Mouse (Mus musculus) lung, embryonic 15.5 days (tissue): ENCODE measurements around the gene Itga10. TPM values are rescaled to one million over a fixed set of nuclear protein-coding genes. Genes with fewer than 3 reads are reported as not detected.

Source experiments
- ATAC-seq: fragments of 200-750 bp; cut with Nextera tagmentation; 2 replicates; pipeline ENCODE4 v1.8.0; 2017; ENCODE audit warnings: moderate number of reproducible peaks, borderline replicate concordance; ENCODE audit not compliant: low FRiP score, low TSS enrichment; ENCODE audit errors: extremely low read depth
- H3K27ac ChIP-seq: fragments of 300-500 bp; sonication (generic); 2 replicates; pipeline ENCODE4 v1.5.1; 2015; ENCODE audit warnings: moderate library complexity, mild to moderate bottlenecking, inconsistent platforms
- H3K27me3 ChIP-seq: fragments of 300-500 bp; sonication (generic); 2 replicates; pipeline ENCODE4 v1.6.1; 2015; ENCODE audit warnings: inconsistent platforms
- H3K36me3 ChIP-seq: fragments of 300-500 bp; sonication (generic); 2 replicates; pipeline ENCODE4 v1.6.1; 2015; ENCODE audit warnings: inconsistent platforms
- H3K4me1 ChIP-seq: fragments of 300-500 bp; sonication (generic); 2 replicates; pipeline ENCODE4 v1.6.1; 2015; ENCODE audit warnings: inconsistent platforms
- H3K4me2 ChIP-seq: fragments of 300-500 bp; sonication (generic); 2 replicates; pipeline ENCODE4 v1.6.1; 2015; ENCODE audit warnings: inconsistent platforms, mild to moderate bottlenecking, moderate library complexity
- H3K4me3 ChIP-seq: fragments of 300-500 bp; sonication (generic); 2 replicates; pipeline ENCODE4 v1.5.1; 2015; ENCODE audit warnings: mild to moderate bottlenecking, inconsistent platforms
- H3K9ac ChIP-seq: fragments of 300-500 bp; sonication (generic); 2 replicates; pipeline ENCODE4 v1.6.1; 2015; ENCODE audit warnings: inconsistent platforms
- H3K9me3 ChIP-seq: fragments of 300-500 bp; sonication (generic); 2 replicates; pipeline ENCODE4 v1.6.1; 2016; ENCODE audit warnings: inconsistent platforms
- WGBS: fragments of 180-500 bp; shearing (Covaris S2); methylation state at CpG from one replicate; pipeline ENCODE4 v1.1.7; 2015; 5-methylcytosine and 5-hydroxymethylcytosine counted together
- polyA plus RNA-seq: library from polyadenylated mRNA; unstranded; fragments of >200 nt; fragmentation: Nextera tagmentation; extraction: Ambion mirVana; gene quantifications from 2 replicates; pipeline ENCODE4 v1.2.1, GENCODE M21; 2015

Gene Itga10
- polyA plus RNA-seq, 1 experiment from 2014 or later, result 1.00 TPM

DNA sequence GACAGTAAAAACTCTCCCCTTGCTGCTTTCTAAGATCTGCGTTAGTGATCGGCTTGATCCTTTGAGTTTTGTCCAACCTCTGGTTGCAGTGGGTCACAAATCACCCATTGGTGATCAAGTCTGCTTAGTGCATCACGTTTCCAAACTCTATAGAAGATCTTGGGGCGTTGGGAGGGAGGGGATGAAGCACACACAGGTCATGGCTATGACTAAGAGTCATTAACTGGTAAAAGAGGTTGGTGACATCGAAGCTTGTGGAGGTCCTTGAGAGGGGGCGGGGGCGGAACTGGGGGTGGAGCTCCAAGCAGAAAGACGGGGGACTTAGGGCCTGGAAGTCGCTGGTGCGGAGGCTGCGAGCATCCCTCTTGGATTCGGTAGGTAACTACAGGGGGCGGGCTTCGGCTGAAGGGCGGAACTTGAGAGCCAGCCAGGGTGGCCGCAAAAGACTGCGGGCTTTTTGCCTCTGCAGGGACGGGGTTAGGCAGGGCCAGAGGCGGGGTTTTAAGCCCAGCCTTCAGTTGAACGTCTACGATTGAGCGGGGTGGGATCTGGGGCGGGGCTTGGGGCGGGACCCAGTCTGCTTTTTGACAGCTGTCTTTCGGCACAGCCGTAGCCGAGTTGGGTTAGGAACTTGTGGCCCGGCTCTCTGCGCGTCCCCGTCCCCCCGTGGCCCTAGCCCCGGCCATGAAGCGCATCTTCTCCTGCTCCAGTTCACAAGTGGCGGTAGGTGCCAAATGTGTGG is 24.5 kb downstream of the Itga10 start, which contains the start of gene Ankrd35:
TSS of gene Ankrd35 (plus strand) at position 405 of the 742 bp plus-strand sequence.
- 4% methylated on average over 35 of the region's 35 CpGs for WGBS
- peak; percentile 97 for ATAC-seq
- no peak within 1 kb of the TSS for H3K27ac ChIP-seq
- peak within 1 kb of the TSS; percentile 16; the same call in 1 of the 2 replicates for H3K9ac ChIP-seq
- no peaks in the 10 kb centered on the region for H3K9me3 ChIP-seq
- peak within 1 kb of the TSS; percentile 89 for H3K4me2 ChIP-seq
- H3K4me1 ChIP-seq, result peaks cover 7% of the 10 kb centered on the region; the same call in 1 of the 2 replicates
- peak within 1 kb of the TSS; percentile 43 for H3K4me3 ChIP-seq
- H3K27me3 ChIP-seq, result no peaks in the 10 kb centered on the region
- no peaks in the 10 kb centered on the region for H3K36me3 ChIP-seq

DNA sequence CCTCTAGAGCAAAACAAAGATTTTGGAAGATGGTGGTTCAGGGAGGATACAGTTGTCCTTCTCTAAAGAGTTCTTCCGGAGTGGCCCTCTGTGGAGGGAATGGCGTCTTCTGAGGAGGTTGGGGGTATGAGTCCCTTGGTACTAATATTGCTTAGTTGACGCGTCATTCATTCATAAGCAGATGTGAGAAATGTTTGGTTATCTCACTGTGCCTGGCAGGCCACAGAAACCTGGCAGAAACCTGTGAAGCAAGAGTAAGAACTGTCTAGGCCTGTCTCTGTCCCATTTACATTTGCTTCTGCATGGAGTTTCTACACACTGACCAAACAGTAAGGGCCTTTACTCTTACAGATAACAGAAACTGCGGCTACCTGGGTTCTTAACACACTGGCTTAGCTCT is 26.1 kb downstream of the Itga10 start:
- no peak overlapping the region for H3K4me3 ChIP-seq
- WGBS, result 93% methylated on average over 5 of the region's 5 CpGs
- no peak overlapping the region for H3K4me2 ChIP-seq
- H3K9ac ChIP-seq, result no peak overlapping the region
- no peaks in the 10 kb centered on the region for H3K27me3 ChIP-seq
- H3K36me3 ChIP-seq, result no peaks in the 10 kb centered on the region
- no peak for ATAC-seq
- no peak overlapping the region for H3K27ac ChIP-seq
- peaks cover 7% of the 10 kb centered on the region; the same call in 1 of the 2 replicates for H3K4me1 ChIP-seq
- no peaks in the 10 kb centered on the region for H3K9me3 ChIP-seq

DNA sequence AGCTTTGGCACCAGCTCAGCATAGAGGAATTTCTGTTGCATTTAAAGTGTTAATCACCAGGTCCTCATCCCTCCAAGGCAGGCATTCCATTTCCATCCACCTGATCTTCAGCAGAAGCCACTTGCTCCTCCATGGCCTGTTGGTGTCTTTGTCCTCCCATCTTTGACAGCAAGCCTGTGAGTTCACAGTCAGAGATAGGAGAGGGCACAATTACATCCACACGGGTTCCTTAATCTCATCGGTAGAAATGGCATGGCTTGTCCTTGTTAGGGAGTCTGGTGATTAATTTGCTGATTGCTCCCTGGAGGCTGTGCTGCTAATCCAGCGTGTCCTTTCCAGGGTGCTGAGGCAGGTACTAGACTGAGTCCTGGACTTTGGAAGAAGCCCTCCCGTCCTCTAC is 28.1 kb downstream of the Itga10 start:
- no peak for ATAC-seq
- Histone ChIP-seq H3K4me1 (peaks cover 7% of the 10 kb centered on the region; the same call in 1 of the 2 replicates), H3K36me3 (no peaks in the 10 kb centered on the region), H3K27me3 (no peaks in the 10 kb centered on the region), H3K27ac (no peak overlapping the region), H3K4me3 (no peak overlapping the region), H3K4me2 (no peak overlapping the region), H3K9ac (no peak overlapping the region), H3K9me3 (no peaks in the 10 kb centered on the region)
- WGBS, result 65% methylated on average over 4 of the region's 4 CpGs

DNA sequence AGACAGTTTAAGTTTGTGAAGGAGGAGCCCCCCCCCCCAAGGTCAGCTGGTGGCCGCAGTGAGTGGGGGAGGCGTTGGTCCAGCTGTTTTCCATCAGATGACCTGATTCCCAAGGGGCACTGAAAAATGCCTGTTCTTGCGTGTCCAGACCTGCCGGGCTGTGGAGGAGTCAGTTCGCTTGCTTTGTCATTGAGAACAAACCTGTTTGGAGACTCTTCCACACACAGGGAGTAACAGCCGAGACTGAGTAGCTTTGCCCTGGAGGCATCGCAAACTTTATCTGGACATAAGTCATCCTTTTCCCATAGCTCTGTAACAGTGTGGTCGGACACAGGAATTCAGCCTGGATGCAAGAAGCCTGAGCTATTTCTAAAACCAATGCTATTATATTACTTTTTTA is 29.1 kb downstream of the Itga10 start:
- Histone ChIP-seq H3K9ac (no peak overlapping the region), H3K4me2 (no peak overlapping the region), H3K27me3 (0 out of 2 replicates have a peak, but pooled peaks cover 2% of the 10 kb centered on the region), H3K4me1 (peaks cover 7% of the 10 kb centered on the region; the same call in 1 of the 2 replicates), H3K36me3 (no peaks in the 10 kb centered on the region), H3K9me3 (no peaks in the 10 kb centered on the region), H3K27ac (no peak overlapping the region), H3K4me3 (no peak overlapping the region)
- 31% methylated on average over 8 of the region's 8 CpGs for WGBS
- ATAC-seq, result no peak

DNA sequence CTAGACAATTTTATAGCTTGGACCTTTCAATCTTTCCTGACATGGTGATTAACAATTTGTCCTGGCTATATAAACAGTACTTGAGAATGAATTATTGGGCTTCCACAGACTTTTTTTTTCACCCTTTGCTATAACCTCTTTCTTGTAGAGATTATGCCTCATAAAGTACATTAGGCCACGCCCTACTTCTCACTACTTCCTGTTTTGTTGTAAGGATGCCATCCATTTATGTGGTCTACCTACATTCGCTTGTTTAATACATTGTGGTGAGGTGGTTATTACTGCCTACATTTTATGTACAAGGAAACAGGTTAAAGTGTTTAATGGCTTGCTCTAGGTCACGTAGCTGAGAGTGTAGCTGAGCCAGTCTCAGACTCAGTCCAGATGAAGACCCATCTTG is 29.8 kb downstream of the Itga10 start:
- 78% methylated on average over 3 of the region's 3 CpGs for WGBS
- Histone ChIP-seq H3K27ac (no peak overlapping the region), H3K4me1 (peaks cover 5% of the 10 kb centered on the region; the same call in 1 of the 2 replicates), H3K9me3 (no peaks in the 10 kb centered on the region), H3K4me2 (no peak overlapping the region), H3K27me3 (peaks cover 10% of the 10 kb centered on the region), H3K36me3 (no peaks in the 10 kb centered on the region), H3K9ac (no peak overlapping the region), H3K4me3 (no peak overlapping the region)
- no peak for ATAC-seq

DNA sequence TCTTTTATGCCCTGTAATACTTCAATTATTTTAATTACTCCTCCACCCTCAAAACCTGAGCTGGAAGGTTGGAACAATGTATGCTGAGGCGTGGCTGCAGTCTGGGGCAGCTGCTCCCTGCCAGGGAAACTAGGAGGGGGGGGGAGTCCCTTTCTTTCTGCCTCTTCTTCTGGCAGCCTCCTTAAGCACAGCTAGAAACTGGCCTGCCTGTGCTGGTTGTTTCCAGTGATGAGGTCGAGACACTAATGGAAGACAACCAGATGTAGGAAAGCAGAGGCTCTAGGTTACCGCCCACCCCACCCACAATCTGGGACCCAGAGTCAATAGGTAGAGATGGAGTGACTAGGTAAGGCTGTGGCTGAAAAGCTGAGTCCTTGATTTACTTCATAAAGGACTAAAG is 30.3 kb downstream of the Itga10 start:
- Histone ChIP-seq H3K27ac (no peak overlapping the region), H3K9me3 (no peaks in the 10 kb centered on the region), H3K4me2 (no peak overlapping the region), H3K36me3 (no peaks in the 10 kb centered on the region), H3K4me1 (0 out of 2 replicates have a peak, but pooled peaks cover under 1% of the 10 kb centered on the region), H3K9ac (no peak overlapping the region), H3K27me3 (peaks cover 15% of the 10 kb centered on the region), H3K4me3 (no peak overlapping the region)
- WGBS, result 57% methylated on average over 3 of the region's 3 CpGs
- no peak for ATAC-seq

DNA sequence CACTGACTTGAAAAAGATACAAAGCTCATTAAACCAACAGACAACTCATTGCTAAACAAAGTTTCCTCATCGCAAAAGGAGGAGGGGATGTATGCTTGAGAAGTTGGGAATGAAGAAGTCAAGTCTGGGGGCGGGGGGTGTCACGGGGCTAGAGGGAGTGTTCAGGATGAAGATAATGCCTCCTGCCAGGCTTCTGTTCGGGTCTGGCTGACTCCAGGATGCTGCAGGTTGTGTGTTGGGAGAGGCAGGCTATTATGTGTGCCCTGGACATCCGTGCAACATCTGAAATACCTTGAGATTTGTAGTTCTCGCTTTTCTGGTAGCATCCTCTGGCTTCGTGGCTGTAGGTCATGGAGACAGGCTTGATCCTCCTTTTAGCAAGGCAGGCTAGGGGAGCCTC is 33.1 kb downstream of the Itga10 start:
- no peak overlapping the region for H3K9ac ChIP-seq
- no peak overlapping the region for H3K4me3 ChIP-seq
- H3K4me2 ChIP-seq, result no peak overlapping the region
- no peaks in the 10 kb centered on the region for H3K36me3 ChIP-seq
- no peaks in the 10 kb centered on the region for H3K9me3 ChIP-seq
- no peak overlapping the region for H3K27ac ChIP-seq
- peaks cover 25% of the 10 kb centered on the region for H3K27me3 ChIP-seq
- 66% methylated on average over 7 of the region's 7 CpGs for WGBS
- H3K4me1 ChIP-seq, result no peaks in the 10 kb centered on the region
- ATAC-seq, result no peak

DNA sequence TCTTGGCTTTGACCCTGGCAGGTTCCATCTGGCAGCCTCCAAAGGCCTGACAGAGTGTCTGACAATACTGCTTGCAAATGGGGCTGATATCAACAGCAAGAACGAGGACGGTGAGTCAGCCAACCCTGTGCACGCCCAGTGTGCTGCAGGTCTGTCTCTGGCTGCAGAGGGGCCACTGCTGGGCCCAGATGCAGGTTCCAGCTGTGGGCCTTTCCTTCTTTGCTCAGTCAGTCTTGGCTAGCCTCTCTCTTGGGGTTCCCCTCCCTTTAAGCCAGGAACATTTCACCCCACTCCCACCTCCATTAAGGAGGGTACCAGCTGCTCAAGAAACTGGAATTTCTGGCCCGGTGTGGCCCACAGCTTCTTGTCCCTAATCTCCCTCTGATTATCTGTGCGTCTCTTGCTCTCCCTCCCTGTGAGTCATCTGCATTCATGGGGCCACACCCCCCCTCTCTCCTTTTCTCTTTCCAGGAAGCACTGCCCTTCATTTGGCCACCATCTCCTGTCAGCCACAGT is 33.8 kb downstream of the Itga10 start:
- H3K4me2 ChIP-seq, result no peak overlapping the region
- no peak overlapping the region for H3K9ac ChIP-seq
- no peaks in the 10 kb centered on the region for H3K4me1 ChIP-seq
- H3K9me3 ChIP-seq, result no peaks in the 10 kb centered on the region
- no peak overlapping the region for H3K4me3 ChIP-seq
- ATAC-seq, result no peak
- WGBS, result 34% methylated on average over 5 of the region's 5 CpGs
- no peaks in the 10 kb centered on the region for H3K36me3 ChIP-seq
- no peak overlapping the region for H3K27ac ChIP-seq
- peaks cover 33% of the 10 kb centered on the region for H3K27me3 ChIP-seq

DNA sequence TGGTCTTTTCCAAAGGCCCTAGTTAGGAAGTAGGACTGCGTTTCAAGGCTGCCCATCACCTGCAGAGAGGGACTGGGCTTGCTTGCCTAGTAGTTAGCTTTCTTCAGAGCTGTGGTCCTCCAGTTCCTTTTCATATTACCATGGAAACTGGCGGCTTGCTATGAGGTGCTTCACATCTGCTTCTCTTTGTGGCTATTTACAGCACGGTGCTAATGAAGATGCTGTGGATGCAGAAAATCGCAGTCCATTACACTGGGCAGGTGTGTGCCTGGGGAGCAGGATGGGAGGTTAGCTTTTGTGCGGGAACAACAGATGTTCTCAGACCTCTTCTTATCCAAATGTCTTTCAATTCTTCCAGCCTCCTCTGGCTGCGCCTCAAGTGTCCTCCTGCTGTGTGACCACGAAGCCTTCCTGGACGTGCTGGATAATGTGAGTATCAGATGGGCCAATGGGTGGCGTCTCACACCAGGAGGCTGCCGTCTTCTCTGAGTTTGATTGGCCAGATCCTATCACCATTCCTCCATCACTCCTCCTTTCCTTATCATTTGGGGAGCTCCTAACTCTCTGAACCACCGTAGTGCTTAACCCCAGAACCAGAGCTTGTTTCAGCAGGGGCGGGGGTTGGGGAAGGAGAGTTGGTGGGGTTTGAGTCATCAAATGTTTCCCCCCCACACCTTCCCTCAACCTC is 35.0 kb downstream of the Itga10 start:
- Histone ChIP-seq H3K9me3 (no peaks in the 10 kb centered on the region), H3K4me1 (no peaks in the 10 kb centered on the region), H3K9ac (no peak overlapping the region), H3K4me3 (no peak overlapping the region), H3K27ac (no peak overlapping the region), H3K27me3 (peaks cover 44% of the 10 kb centered on the region), H3K4me2 (no peak overlapping the region), H3K36me3 (no peaks in the 10 kb centered on the region)
- WGBS, result 28% methylated on average over 12 of the region's 12 CpGs
- no peak for ATAC-seq

DNA sequence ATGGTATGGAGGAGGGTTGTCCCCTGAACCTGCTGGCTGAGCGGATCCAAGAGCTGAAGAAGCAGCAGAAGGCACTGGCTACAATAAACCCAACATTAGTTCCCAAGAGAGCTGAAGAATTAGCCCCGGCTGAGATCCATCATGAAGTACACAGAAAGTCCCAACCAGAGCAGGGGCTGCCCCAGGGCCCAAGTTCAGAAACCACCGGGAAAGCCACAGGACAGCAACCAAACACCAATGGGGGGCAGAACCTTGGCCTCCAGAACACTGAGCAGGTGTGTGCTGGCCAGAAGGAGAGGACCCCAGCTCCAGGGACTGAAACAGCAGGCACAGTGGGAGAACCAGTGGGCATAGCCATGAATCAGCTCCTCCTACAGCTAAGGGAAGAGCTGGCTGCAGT is 38.1 kb downstream of the Itga10 start:
- WGBS, result 90% methylated on average over 3 of the region's 3 CpGs
- Histone ChIP-seq H3K4me3 (no peak overlapping the region), H3K36me3 (no peaks in the 10 kb centered on the region), H3K4me2 (no peak overlapping the region), H3K27ac (no peak overlapping the region), H3K27me3 (peaks cover 55% of the 10 kb centered on the region), H3K9me3 (no peaks in the 10 kb centered on the region), H3K4me1 (no peaks in the 10 kb centered on the region), H3K9ac (no peak overlapping the region)
- no peak for ATAC-seq

DNA sequence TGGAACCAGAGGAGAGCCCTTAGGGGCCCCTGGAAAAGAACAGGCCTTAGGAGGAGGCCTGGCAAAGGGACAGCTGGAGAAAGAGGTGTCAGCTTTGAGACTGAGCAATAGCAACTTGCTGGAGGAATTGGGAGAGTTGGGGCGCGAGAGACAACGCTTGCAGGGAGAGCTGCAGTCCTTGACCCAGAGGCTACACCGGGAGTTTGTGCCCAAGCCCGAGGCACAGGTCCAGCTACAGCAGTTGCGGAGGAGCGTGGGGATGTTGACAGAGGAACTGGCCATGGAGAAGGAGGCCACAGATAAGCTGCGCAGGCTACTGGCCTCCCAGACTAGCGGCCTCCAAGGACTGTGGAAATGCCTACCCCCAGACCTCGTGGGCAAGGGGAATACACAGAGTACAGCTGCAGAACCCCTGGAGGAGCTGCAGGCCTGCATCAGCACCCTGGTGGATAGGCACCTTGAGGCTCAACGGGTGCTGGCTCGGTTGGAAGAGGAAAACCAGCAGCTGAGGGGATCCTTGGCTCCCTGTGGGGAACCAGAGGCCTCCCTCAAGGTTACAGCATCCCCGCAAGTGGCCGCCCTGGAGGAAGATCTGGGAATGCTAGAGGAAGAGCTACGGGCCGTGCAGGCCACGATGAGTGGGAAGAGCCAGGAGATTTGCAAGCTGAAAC is 38.9 kb downstream of the Itga10 start:
- peak overlapping the region; percentile 48 for H3K4me2 ChIP-seq
- WGBS, result 47% methylated on average over 17 of the region's 17 CpGs
- H3K4me1 ChIP-seq, result no peaks in the 10 kb centered on the region
- H3K4me3 ChIP-seq, result peak overlapping the region; percentile 13; the same call in 1 of the 2 replicates
- peaks cover 62% of the 10 kb centered on the region for H3K27me3 ChIP-seq
- no peaks in the 10 kb centered on the region for H3K9me3 ChIP-seq
- H3K9ac ChIP-seq, result no peak overlapping the region
- no peak for ATAC-seq
- no peak overlapping the region for H3K27ac ChIP-seq
- no peaks in the 10 kb centered on the region for H3K36me3 ChIP-seq
